Mouse (Mus musculus) limb, embryonic 13.5 days (tissue): ENCODE data around the gene Tspan3. TPM values are rescaled to one million over a fixed set of nuclear protein-coding genes. Genes with fewer than 3 reads are reported as not detected.

Experiments used
- ATAC-seq: fragments of 200-750 bp; cut with Nextera tagmentation; 2 replicates; pipeline ENCODE4 v1.8.0; 2017; ENCODE audit warnings: low read depth, moderate number of reproducible peaks, moderate TSS enrichment; ENCODE audit not compliant: low FRiP score
- H3K27ac ChIP-seq: fragments of 300-500 bp; sonication (generic); 2 replicates; pipeline ENCODE4 v1.5.1; 2015; ENCODE audit warnings: inconsistent platforms, mild to moderate bottlenecking, moderate library complexity
- H3K27me3 ChIP-seq: fragments of 300-500 bp; sonication (generic); 2 replicates; pipeline ENCODE4 v1.6.1; 2015; ENCODE audit warnings: mild to moderate bottlenecking, inconsistent platforms
- H3K36me3 ChIP-seq: fragments of 300-500 bp; sonication (generic); 2 replicates; pipeline ENCODE4 v1.6.1; 2015; ENCODE audit warnings: inconsistent platforms, mild to moderate bottlenecking, moderate library complexity
- H3K4me1 ChIP-seq: fragments of 300-500 bp; sonication (generic); 2 replicates; pipeline ENCODE4 v1.6.1; 2015; ENCODE audit warnings: inconsistent platforms
- H3K4me2 ChIP-seq: fragments of 300-500 bp; sonication (generic); replicated peaks from 2 replicates; pipeline ENCODE4 v1.6.1; 2015; ENCODE audit warnings: inconsistent platforms, mild to moderate bottlenecking, moderate library complexity
- H3K4me3 ChIP-seq: fragments of 300-500 bp; sonication (generic); 2 replicates; pipeline ENCODE4 v1.5.1; 2015; ENCODE audit warnings: moderate library complexity, mild to moderate bottlenecking, inconsistent platforms
- H3K9ac ChIP-seq: fragments of 300-500 bp; sonication (generic); 2 replicates; pipeline ENCODE4 v1.6.1; 2015; ENCODE audit warnings: mild to moderate bottlenecking, inconsistent platforms
- H3K9me3 ChIP-seq: fragments of 300-500 bp; sonication (generic); 2 replicates; pipeline ENCODE4 v1.6.1; 2016; ENCODE audit warnings: inconsistent platforms
- WGBS: fragments of 180-500 bp; shearing (Covaris S2); methylation state at CpG from one replicate; pipeline ENCODE4 v1.1.7; 2015; 5-methylcytosine and 5-hydroxymethylcytosine counted together
- polyA plus RNA-seq: library from polyadenylated mRNA; unstranded; fragments of >200 nt; fragmentation: Nextera tagmentation; extraction: Ambion mirVana; gene quantifications from 2 replicates; pipeline ENCODE4 v1.2.1, GENCODE M21; 2015

The Tspan3 gene
- polyA plus RNA-seq, 1 experiment from 2014 or later: 550 TPM

DNA sequence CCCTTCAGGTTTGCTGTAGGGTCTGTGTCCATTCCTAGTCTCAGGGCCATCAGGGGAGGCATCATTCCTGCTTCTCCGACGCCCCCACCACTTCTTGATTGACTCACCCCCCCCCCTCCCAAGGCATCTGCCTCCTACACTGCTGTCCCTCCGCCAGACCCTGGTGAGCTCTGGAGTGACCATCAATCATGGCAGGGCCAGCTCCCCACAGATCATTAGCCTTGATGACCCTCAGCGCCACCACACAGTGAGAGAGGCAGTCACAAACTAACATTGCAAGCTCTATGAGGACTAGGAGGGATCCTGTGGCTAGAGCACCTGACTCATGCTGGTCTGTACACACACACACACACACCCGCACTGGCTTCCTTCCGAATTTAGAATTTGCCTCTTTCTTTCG is 60.4 kb downstream of the Tspan3 start:
- WGBS: 47% methylated on average over 7 of the region's 7 CpGs
- no peaks in the 10 kb centered on the region for H3K36me3 ChIP-seq
- no peaks in the 10 kb centered on the region for H3K27me3 ChIP-seq
- H3K27ac ChIP-seq: no peak overlapping the region
- peaks cover 9% of the 10 kb centered on the region; the same call in 1 of the 2 replicates for H3K4me1 ChIP-seq
- H3K9me3 ChIP-seq: no peaks in the 10 kb centered on the region
- no peak overlapping the region for H3K4me3 ChIP-seq
- no peak for ATAC-seq
- no peak overlapping the region for H3K4me2 ChIP-seq
- no peak overlapping the region for H3K9ac ChIP-seq

DNA sequence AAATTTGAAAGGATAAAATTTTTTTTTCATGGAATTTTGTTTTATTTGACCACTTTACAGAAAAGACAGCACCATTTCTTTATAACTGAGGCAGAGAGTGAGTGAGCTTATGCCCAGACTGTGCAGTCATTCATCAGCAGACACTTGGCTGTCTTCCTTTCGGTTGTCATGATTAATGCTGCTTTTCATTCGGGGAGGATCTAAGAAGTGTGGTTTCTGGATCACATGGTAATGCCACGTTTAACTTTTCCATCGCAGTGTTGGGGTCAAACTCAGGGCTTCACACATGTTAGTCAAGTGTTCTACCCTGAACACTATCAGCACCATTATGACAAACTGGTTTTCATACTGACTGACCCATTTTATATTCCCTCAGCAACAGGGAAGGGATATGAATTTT is 64.3 kb downstream of the Tspan3 start:
- Histone ChIP-seq H3K36me3 (no peaks in the 10 kb centered on the region), H3K27me3 (no peaks in the 10 kb centered on the region), H3K9ac (no peak overlapping the region), H3K4me3 (no peak overlapping the region), H3K27ac (no peak overlapping the region), H3K4me2 (no peak overlapping the region), H3K4me1 (peaks cover 2% of the 10 kb centered on the region; the same call in 1 of the 2 replicates), H3K9me3 (no peaks in the 10 kb centered on the region)
- no peak for ATAC-seq
- WGBS: 48% methylated on average over 4 of the region's 4 CpGs

DNA sequence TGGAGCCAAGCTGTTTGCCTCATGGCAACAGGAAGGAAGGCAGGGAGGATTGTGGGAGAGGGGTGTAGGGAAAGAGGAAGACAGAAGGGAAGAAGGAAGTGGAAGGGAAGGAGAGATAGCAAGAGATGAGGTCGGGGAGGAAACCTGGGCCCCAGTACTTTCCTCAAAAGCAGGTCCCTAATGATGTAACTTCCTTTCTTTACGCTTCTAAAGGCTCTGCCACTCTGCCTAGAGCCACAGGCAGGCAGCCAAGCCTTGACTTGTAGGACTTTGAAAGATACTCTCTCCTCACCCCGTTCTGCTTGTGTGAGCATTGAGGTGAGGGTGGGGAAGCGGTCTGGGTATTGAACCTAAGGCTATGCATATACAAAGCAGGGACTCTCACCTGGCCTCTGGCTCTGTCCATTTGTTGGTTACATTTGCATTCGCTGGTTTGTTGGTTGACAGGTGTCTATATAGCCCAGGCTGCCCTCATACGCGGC is 65.2 kb downstream of the Tspan3 start:
- no peaks in the 10 kb centered on the region for H3K27me3 ChIP-seq
- H3K4me1 ChIP-seq: no peaks in the 10 kb centered on the region
- H3K36me3 ChIP-seq: no peaks in the 10 kb centered on the region
- H3K4me2 ChIP-seq: no peak overlapping the region
- ATAC-seq: no peak
- 84% methylated on average over 7 of the region's 7 CpGs for WGBS
- H3K4me3 ChIP-seq: no peak overlapping the region
- no peak overlapping the region for H3K27ac ChIP-seq
- H3K9me3 ChIP-seq: no peaks in the 10 kb centered on the region
- no peak overlapping the region for H3K9ac ChIP-seq

DNA sequence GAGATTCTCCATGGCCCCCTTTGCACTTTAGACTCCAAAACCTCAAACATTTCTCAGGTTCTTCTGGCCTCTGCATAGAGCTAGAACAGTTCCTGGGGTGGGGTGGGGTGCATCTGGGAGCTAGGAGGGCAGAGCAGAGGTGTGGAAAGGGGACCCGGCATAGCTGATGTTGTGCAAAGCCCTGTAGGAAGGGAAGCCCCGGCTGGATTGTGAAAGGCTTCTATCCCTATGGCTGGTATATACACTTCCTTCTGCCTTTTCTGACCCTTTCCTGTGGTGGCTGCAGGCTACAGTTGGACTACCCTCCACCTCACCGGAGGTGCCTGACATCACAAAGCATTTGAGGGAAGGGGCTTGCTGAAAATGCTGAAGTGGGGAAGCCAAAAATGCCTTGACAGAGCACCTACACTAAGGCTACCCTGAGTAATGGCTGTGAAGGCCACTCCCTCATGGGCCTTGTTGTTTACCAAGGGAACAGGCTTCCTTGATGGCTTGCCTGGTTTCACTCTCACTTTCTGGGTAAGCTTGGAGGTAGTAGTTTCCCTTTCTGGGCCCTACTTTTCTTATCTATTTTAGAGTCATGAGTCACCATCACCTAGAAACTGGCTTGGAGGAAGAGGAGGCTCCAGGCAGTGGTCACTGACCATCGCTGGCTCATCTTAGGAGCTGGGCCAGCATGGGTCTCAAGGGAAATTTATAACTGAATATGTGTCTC is 67.5 kb downstream of the Tspan3 start:
- 79% methylated on average over 4 of the region's 4 CpGs for WGBS
- no peak overlapping the region for H3K27ac ChIP-seq
- no peak overlapping the region for H3K9ac ChIP-seq
- H3K4me1 ChIP-seq: no peaks in the 10 kb centered on the region
- H3K27me3 ChIP-seq: no peaks in the 10 kb centered on the region
- H3K4me3 ChIP-seq: no peak overlapping the region
- H3K36me3 ChIP-seq: no peaks in the 10 kb centered on the region
- no peak overlapping the region for H3K4me2 ChIP-seq
- no peaks in the 10 kb centered on the region for H3K9me3 ChIP-seq
- ATAC-seq: no peak

DNA sequence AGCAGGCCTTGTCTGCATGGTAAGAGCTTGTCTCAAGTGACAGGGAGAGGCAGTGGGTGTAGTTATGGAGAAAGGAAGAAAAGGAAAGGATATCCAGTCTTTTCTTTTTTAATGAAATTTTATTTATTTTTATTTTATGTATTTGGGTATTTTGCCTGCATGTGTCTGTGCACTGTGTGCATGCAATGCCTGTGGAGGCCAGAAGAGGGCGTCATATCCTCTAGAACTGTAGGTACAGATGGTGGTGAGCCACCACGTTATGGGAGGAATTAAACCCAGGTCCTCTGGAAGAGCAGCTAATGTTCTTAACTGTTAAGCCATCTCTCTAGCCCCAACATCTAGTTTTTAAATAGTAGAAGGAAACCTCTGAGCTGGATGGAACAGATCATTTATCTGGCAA is 73.2 kb downstream of the Tspan3 start:
- WGBS: 41% methylated on average over 2 of the region's 2 CpGs
- ATAC-seq: no peak

DNA sequence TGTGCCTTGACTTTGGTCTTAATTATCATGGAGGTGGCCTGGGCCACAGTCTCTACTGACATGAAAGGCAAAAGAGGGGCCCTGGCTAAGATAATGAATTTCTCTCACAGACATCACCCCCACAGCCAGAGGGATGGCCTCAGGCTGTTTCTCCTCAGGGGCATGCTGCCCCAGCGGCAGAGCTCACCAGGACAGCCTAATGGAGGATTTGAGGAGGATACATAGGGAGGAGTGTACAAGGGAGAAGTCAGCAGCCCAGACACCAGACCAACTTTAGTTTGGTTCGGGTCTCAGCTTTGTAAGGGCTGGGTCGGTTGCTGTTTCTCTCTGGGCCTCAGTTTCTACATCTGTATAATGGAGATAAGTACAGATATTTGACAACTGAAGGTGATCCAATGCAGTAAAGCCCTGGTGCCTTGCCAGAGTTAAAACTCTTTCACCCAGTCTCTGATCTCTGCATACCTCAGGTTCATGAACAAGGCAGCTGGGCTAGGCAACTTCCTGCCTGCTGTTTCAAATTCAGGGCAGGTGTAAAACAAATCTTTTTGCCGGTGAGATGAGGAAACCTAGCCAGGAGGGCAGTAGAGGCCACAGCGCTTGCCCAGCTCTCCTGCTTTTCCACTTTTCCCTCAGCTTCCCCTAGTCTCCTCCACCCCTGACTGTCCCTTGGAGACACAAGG is 74.6 kb downstream of the Tspan3 start:
- Histone ChIP-seq H3K27ac (no peak overlapping the region), H3K9me3 (no peaks in the 10 kb centered on the region), H3K4me1 (peaks cover 19% of the 10 kb centered on the region), H3K4me2 (peak overlapping the region; percentile 55), H3K9ac (peak overlapping the region; percentile 56; the same call in 1 of the 2 replicates), H3K36me3 (no peaks in the 10 kb centered on the region), H3K4me3 (peak overlapping the region; percentile 10; the same call in 1 of the 2 replicates), H3K27me3 (no peaks in the 10 kb centered on the region)
- ATAC-seq: no peak
- 60% methylated on average over 5 of the region's 5 CpGs for WGBS

More for the DNA sequence above, 73.2 kb downstream of the Tspan3 start:
- Histone ChIP-seq H3K27ac (no peak overlapping the region), H3K36me3 (no peaks in the 10 kb centered on the region), H3K4me3 (no peak overlapping the region), H3K27me3 (no peaks in the 10 kb centered on the region), H3K4me2 (no peak overlapping the region), H3K4me1 (peaks cover 19% of the 10 kb centered on the region), H3K9me3 (no peaks in the 10 kb centered on the region), H3K9ac (no peak overlapping the region)

DNA sequence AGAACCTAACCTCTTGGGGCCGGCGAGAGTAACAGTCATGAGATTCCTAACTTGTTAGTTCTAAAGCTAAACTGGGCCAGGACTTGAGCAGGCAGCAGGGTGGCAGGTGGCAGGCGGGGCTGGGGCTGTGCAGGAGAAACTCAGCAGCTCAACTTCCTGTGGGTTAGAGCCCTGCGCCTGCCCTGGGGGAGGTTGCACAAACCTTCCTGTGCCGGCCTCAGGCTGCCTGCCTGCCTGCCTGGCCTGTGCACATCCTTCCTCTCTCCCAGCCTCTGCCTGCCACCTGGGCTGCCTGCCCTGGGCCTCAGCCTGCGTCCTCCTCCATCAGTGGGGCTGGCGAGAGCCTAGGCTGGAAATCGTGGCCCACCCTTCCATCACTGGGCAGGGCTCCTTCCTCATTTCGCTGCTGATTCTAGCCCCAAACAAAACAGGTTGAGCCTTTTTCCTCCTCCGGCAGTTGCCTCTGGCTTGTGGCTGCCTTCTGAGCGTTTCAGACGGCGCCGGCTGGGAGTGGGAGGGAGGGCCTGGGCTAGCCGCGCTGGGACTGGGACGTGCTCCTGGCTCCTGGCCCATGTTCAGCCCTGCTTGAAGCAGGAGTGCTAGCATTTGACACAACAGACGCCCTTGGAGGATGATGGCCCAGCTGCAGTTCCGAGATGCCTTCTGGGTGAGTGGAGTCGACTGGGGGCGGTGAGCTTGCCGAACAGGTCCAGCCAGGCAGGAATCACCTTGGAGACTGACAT is 75.3 kb downstream of the Tspan3 start, which contains the start of gene Pstpip1:
Pstpip1 (plus strand) TSS at position 185 of the 743 bp plus-strand sequence.
- no peaks in the 10 kb centered on the region for H3K36me3 ChIP-seq
- H3K27ac ChIP-seq: peak within 1 kb of the TSS; percentile 79; the same call in 1 of the 2 replicates
- H3K4me1 ChIP-seq: peaks cover 19% of the 10 kb centered on the region
- H3K4me2 ChIP-seq: peak within 1 kb of the TSS; percentile 55
- peak within 1 kb of the TSS; percentile 10 for H3K4me3 ChIP-seq
- H3K9ac ChIP-seq: peak within 1 kb of the TSS; percentile 56
- H3K9me3 ChIP-seq: no peaks in the 10 kb centered on the region
- WGBS: 14% methylated on average over 22 of the region's 22 CpGs
- H3K27me3 ChIP-seq: no peaks in the 10 kb centered on the region
- peak; percentile 78 for ATAC-seq

DNA sequence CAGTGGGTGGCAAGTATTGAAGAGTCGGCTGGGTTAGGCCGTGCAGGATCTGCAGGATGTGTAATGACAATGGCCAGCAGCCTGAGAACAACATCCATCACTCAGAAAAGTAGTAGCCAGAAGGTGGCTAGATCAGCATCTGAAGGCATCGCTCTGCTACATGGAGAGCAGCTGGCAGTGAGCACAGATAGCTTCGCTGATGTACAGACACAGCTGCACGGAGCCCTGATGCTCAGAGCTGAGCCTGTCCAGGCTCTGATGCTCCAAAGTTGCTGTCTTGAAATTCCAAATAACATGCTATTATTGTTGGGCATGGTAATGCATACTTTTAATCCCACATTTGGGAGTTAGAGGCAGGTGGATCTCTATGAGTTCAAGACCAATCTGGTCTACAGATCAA is 78.8 kb downstream of the Tspan3 start:
- no peaks in the 10 kb centered on the region; the same call in 1 of the 2 replicates for H3K36me3 ChIP-seq
- peaks cover 19% of the 10 kb centered on the region for H3K4me1 ChIP-seq
- WGBS: 85% methylated on average over 5 of the region's 5 CpGs
- H3K9ac ChIP-seq: no peak overlapping the region
- H3K27ac ChIP-seq: no peak overlapping the region
- no peaks in the 10 kb centered on the region for H3K9me3 ChIP-seq
- H3K4me3 ChIP-seq: no peak overlapping the region
- H3K4me2 ChIP-seq: no peak overlapping the region
- no peak for ATAC-seq
- H3K27me3 ChIP-seq: no peaks in the 10 kb centered on the region

Other genes with a start within 250 kb of the Tspan3 start
- gene Scaper, start 227.4 kb downstream of the Tspan3 start, polyA plus RNA-seq: 16.9 and 17.3 TPM in 2 replicates
- not detected in 2 replicates for gene 4930563M21Rik, start 154.9 kb downstream of the Tspan3 start, polyA plus RNA-seq
- 320 and 334 TPM in 2 replicates for gene Rcn2, start 123.6 kb downstream of the Tspan3 start, polyA plus RNA-seq
- 1.3 and 1.4 TPM in 2 replicates for gene Pstpip1, start 75.5 kb downstream of the Tspan3 start, polyA plus RNA-seq